Mouse (Mus musculus): ENCODE results near the gene Ccdc18.

DNA sequence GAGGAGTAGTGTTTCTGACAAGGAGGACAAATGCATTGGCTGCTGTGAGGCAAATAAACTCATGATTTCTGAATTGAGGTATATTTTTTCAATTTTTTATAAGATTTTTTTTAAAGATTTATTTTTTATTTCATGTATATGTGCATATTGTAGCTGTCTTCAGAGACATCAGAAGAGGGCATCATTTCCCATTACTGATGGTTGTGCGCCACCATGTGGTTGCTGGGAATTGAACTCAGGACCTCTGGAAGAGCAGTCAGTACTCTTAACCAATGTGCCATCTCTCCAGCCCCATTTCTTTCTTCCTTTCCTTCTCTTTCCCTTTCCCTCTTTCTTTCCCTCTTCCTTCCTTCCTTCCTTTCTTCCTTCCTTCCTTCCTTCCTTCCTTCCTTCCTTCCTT is 31.0 kb downstream of the Ccdc18 start:
- TF ChIP-seq CTCF (IDR thresholded peaks at IDR 0.05; ENCODE audit: borderline replicate concordance, insufficient read depth, low read length) (no peak), POLR2A (IDR thresholded peaks at IDR 0.05; ENCODE audit: low read depth, low read length) (no peak)
